Mouse (Mus musculus) G1E (cell line): Measurements from ENCODE around the gene Hoxa7. TPM values are rescaled to one million over a fixed set of nuclear protein-coding genes. Genes with fewer than 3 reads are reported as not detected.

Experiments
- ATAC-seq: 2 replicates; pipeline ENCODE4 v1.8.0; 2016; ENCODE audit warnings: mild to moderate bottlenecking; ENCODE audit not compliant: insufficient number of reproducible peaks, poor library complexity, low FRiP score, severe bottlenecking; ENCODE audit errors: extremely low read depth
- DNase-seq: peaks from one replicate; pipeline ENCODE4 v3.0.0; 2012; ENCODE audit warnings: low spot score
- H3K27me3 ChIP-seq: 2 replicates; pipeline ENCODE4 v1.6.1; 2012; ENCODE audit warnings: mild to moderate bottlenecking, low read length, inconsistent platforms; ENCODE audit not compliant: insufficient read depth
- H3K36me3 ChIP-seq: replicated peaks from 2 replicates; pipeline ENCODE3; 2012; ENCODE audit warnings: mild to moderate bottlenecking, inconsistent platforms
- H3K4me1 ChIP-seq: 2 replicates; pipeline ENCODE4 v1.6.1; 2012; ENCODE audit warnings: low read depth, low read length, inconsistent platforms, mixed read lengths; ENCODE audit not compliant: insufficient read depth
- H3K4me3 ChIP-seq: 2 replicates; pipeline ENCODE4 v1.5.1; 2012; ENCODE audit warnings: low read depth, mild to moderate bottlenecking, inconsistent platforms, low read length, moderate library complexity, mixed read lengths
- H3K9me3 ChIP-seq: replicated peaks from 2 replicates; pipeline ENCODE4 v1.6.1; 2012; ENCODE audit warnings: inconsistent platforms
- CTCF ChIP-seq: IDR thresholded peaks from 2 replicates; pipeline ENCODE4 v1.5.1; 2012; ENCODE audit warnings: low read depth, low read length, inconsistent platforms, mixed read lengths
- GATA1 ChIP-seq: IDR thresholded peaks from 2 replicates; pipeline ENCODE4 v1.6.1; 2012; ENCODE audit warnings: borderline replicate concordance, low read length, inconsistent platforms, mixed read lengths
- GATA2 ChIP-seq: IDR thresholded peaks from 2 replicates; pipeline ENCODE4 v1.6.1; 2012; ENCODE audit warnings: low read depth, low read length, inconsistent platforms, borderline replicate concordance
- POLR2AphosphoS5 ChIP-seq: IDR thresholded peaks from 2 replicates; pipeline ENCODE4 v1.6.1; 2012; ENCODE audit warnings: low read depth, low read length, inconsistent platforms; ENCODE audit not compliant: insufficient replicate concordance
- TAL1 ChIP-seq: conservative IDR thresholded peaks from 2 replicates; pipeline ENCODE4 v1.6.1; 2012; ENCODE audit warnings: low read depth, low read length, inconsistent platforms, mixed read lengths
- polyA plus RNA-seq: library from polyadenylated mRNA; stranded (reverse); fragments of >175 nt; gene quantifications from 2 replicates; pipeline ENCODE4 v1.2.3, GENCODE M21; 2012
- total RNA-seq, 2 experiments: library from RNA; stranded (forward) in 1 of 2; stranded (reverse) in 1 of 2; fragments of 200-1000 nt in 1 of 2; fragments of >200 nt in 1 of 2; fragmentation: Nextera tagmentation in 1 of 2; gene quantifications; 2 replicates each; pipeline ENCODE4 v1.2.3; 2014 to 2017

Gene Hoxa7
- total and polyA plus RNA-seq, 3 experiments = 0.11 to 0.66 TPM; not detected in 1

DNA sequence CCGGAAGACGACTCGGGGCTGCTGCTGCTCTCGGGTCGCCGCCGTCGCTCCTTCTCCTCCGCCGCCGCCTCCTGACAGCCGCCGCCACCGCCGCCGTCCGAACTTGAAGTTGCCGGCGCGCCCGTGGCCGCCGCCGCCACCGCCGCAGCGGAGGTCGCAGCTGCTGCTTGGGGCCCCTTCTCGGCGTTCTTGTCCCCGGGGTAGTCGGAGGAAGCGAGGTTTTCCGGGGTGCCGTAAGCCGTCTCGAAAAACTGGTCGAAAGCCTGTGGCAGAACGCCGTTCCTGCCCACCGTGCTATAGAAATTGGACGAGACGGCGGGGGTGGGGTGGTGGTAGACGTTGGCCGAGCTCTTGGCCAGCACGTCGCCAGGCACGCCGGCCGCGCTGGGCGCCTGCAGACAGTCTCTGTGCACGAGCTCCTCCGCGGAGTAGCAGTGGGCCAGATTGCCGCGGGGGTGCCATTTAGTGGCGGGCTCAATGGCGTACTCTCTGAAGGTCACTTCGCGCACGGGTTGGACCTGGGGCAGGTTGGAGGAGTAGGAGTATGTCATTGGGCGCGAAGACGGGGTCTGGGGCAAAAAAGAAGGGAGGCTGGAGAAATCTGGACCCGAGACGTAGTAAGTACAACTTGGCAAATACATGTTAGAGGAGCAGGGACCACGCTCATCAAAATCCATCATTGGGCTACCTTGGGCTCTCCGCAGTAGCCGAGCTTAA, 23.5 kb upstream of the Hoxa7 start:
- no peaks in the 10 kb centered on the region for H3K4me1 ChIP-seq
- H3K4me3 ChIP-seq = no peak overlapping the region
- TF ChIP-seq GATA1 (no peak), POLR2AphosphoS5 (no peak), GATA2 (no peak), CTCF (no peak), TAL1 (no peak)
- no peaks in the 10 kb centered on the region for H3K9me3 ChIP-seq
- H3K36me3 ChIP-seq = no peaks in the 10 kb centered on the region
- H3K27me3 ChIP-seq = peaks cover 46% of the 10 kb centered on the region
- no peak for DNase-seq
- ATAC-seq = no peak

DNA sequence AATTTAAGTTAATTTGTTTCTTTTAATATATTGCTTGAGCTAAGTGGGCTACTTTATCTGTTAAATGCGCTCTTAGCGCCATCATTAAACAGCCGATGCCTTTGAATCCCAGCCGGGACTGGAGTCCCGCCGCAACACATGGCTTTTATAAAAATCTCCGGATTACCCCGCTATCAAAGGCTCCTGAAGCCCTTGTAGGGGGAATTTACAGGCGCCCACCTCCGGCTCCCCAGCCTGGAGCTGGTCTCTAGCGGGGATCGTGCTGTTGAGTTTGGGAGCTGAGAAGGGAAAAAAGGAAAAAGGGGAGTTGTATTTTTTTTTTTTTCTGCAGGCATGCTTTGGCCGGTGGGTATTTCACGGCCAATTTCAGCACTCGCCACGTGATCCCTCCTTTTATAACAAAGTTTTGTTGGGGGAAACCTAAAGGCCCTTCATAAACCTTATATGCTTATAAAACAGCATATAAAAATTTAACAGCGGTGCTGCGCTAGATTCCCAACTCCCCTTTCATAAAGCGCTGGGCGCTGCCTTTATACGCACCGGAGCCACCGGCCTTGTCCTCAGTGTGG, 22.9 kb upstream of the Hoxa7 start:
- no peaks in the 10 kb centered on the region for H3K36me3 ChIP-seq
- H3K9me3 ChIP-seq = no peaks in the 10 kb centered on the region
- DNase-seq (no peak), ATAC-seq (no peak)
- H3K4me1 ChIP-seq = no peaks in the 10 kb centered on the region
- TF ChIP-seq POLR2AphosphoS5 = no peak
- no peak for TF ChIP-seq CTCF
- no peak for TF ChIP-seq GATA2
- TF ChIP-seq TAL1 = no peak
- TF ChIP-seq GATA1 = no peak
- no peak overlapping the region for H3K4me3 ChIP-seq
- H3K27me3 ChIP-seq = peaks cover 46% of the 10 kb centered on the region

DNA sequence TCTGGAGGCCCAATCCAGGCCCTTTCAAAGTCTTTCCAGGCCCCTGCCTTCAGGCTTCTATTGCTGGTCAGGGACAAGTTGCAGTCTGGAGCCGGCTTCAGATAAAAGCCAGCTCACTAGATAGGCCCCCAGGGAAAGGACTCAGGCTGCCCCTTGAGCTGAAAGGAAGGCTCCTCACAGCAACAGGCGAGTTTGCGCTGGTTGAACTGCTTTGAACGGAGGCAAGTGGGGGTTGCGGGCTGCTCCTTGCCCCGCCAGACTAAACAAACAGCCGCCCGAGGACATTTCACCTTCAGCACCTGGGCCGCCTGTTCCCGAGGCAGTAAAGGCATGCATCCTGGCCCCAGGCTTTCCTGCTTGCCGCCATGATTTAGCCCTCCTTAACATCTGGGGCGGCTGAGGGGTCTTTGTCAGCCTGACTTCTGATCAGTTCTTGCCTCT, 22.0 kb upstream of the Hoxa7 start:
- Histone ChIP-seq H3K36me3 (no peaks in the 10 kb centered on the region), H3K4me1 (no peaks in the 10 kb centered on the region), H3K9me3 (no peaks in the 10 kb centered on the region), H3K27me3 (peaks cover 40% of the 10 kb centered on the region), H3K4me3 (no peak overlapping the region)
- ATAC-seq (no peak), DNase-seq (no peak)
- TF ChIP-seq CTCF (no peak), POLR2AphosphoS5 (no peak), GATA1 (no peak), TAL1 (no peak), GATA2 (no peak)

DNA sequence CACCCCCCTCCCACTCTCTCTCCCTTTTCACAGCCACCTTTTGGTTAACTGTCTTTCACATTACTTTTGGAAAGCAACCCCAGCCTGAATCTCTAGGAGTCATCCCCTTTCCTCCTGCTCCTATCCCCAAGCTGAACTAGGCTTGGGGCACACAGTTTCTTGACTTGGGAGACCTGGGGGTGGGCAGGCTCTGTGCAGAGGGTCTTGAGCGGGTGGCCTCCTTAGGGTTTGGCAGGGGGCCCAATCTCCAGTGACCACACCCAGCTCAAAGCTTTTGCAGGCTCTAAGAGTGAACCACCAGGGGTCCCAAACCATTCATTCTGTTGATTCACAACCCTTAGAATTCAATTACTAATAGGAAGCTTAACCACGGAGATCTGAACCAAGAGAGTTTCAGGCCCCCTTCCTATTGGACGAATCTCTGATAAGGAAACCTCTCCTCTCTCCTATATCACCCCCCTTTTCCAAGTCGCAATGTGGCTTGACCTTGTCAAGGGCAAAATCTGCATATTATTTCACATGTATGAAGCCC, 21.2 kb upstream of the Hoxa7 start:
- no peaks in the 10 kb centered on the region for H3K9me3 ChIP-seq
- H3K27me3 ChIP-seq = peaks cover 33% of the 10 kb centered on the region
- no peak overlapping the region for H3K4me3 ChIP-seq
- no peak for ATAC-seq
- TF ChIP-seq CTCF (no peak), GATA1 (no peak), POLR2AphosphoS5 (no peak), TAL1 (no peak), GATA2 (no peak)
- no peak for DNase-seq
- H3K4me1 ChIP-seq = no peaks in the 10 kb centered on the region
- H3K36me3 ChIP-seq = no peaks in the 10 kb centered on the region

DNA sequence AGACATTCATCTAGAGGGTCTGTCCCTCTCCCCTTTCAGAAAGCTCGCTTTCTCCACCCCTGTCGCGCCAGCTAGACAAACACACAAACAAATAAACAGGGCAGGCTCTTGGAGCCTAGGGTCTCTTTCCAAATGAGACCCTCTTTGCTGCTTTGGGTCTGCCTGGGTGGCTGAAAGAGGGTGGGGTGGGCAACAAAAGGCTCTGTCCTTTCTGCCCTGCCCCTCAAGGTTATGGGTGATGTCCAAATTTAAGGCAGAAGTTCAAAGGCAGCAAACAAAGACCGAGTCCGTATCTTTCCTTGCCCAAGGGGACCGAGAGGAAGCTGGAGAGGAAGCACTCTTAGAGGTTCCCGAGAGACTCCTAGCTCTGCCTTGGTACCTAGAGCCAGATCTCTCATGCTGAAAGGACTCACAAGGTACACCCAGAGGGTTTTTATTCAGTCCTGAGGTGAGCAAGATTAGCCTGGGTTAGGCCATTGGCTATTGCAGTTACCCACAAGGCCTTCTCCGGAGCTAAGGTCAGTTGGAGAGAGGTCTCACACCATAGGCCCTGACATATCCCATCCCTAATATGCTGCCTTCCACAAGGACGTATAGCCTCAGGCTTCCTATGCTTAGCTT, 19.5 kb upstream of the Hoxa7 start:
- no peaks in the 10 kb centered on the region for H3K4me1 ChIP-seq
- H3K27me3 ChIP-seq = peaks cover 27% of the 10 kb centered on the region
- ATAC-seq (no peak), DNase-seq (no peak)
- no peaks in the 10 kb centered on the region for H3K9me3 ChIP-seq
- H3K4me3 ChIP-seq = no peak overlapping the region
- H3K36me3 ChIP-seq = no peaks in the 10 kb centered on the region
- TF ChIP-seq GATA1 = no peak
- no peak for TF ChIP-seq POLR2AphosphoS5
- no peak for TF ChIP-seq TAL1
- TF ChIP-seq GATA2 = no peak

DNA sequence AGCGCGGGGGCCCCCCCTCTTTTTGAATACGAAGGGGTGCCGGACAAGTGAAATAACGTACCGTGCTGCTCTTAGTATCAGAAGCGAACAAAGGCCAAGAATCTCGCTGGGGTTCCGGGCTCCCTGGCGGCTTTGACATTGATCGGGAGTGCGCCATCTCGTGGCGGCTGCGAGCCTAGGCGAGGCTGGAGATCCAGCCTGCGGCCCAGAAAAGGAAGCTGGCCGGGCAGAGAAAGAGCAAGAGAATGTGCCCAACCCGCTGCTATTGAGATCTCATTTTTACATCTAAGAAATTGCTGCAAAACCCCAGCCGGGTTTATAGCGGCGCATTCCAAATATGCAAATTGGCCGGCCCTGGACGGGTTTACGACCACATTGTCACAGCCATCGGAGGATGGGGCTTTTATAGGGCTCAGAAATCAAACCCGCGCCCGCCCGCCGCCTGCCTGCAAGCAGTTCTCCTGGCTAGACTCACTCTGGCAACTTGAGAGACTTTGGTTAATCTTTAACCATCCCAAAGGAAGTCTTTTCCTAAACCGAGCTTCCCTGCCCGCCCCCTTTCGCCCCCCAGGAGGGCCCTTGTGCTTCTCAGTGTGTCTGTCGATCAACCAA, 18.8 kb upstream of the Hoxa7 start, which contains the start of gene Hoxa10:
TSS of gene Hoxa10 (minus strand) at position 466 of the 612 bp plus-strand sequence.
- no peak for DNase-seq
- H3K27me3 ChIP-seq = peaks cover 26% of the 10 kb centered on the region
- no peak for ATAC-seq
- no peaks in the 10 kb centered on the region for H3K4me1 ChIP-seq
- TF ChIP-seq TAL1 = no peak
- TF ChIP-seq GATA1 = no peak
- no peak for TF ChIP-seq GATA2
- no peak for TF ChIP-seq POLR2AphosphoS5
- TF ChIP-seq CTCF = no peak
- H3K9me3 ChIP-seq = no peaks in the 10 kb centered on the region
- H3K4me3 ChIP-seq = no peak within 1 kb of the TSS
- no peaks in the 10 kb centered on the region for H3K36me3 ChIP-seq
